Mouse (Mus musculus) ovary, adult 18-20 months (tissue): Measurements from ENCODE around the gene Kat6b.

Source experiments
- DNase-seq: peaks from one replicate; pipeline ENCODE4 v3.0.0; 2022; ENCODE audit warnings: low spot score, mixed read lengths

Kat6b gene

GRCm38 (mm10) chr14:21523234-21523633 is 42.0 kb downstream of the Kat6b start:
- no peak for DNase-seq

GRCm38 (mm10) chr14:21523851-21524441 is 42.7 kb downstream of the Kat6b start:
- DNase-seq, result no peak

- DNase-seq, result no peak
Measured at GRCm38 (mm10) chr14:21525674-21526073, 44.4 kb downstream of the Kat6b start.

- DNase-seq, result no peak
Measured at GRCm38 (mm10) chr14:21533566-21533965, 52.3 kb downstream of the Kat6b start.

GRCm38 (mm10) chr14:21534066-21534465 is 52.8 kb downstream of the Kat6b start:
- DNase-seq, result no peak

GRCm38 (mm10) chr14:21534542-21535272 is 53.5 kb downstream of the Kat6b start:
- DNase-seq, result no peak

- no peak for DNase-seq
Measured at GRCm38 (mm10) chr14:21536485-21537181, 55.4 kb downstream of the Kat6b start.

- DNase-seq, result no peak
Measured at GRCm38 (mm10) chr14:21537838-21538237, 56.6 kb downstream of the Kat6b start.

GRCm38 (mm10) chr14:21539731-21540130 is 58.5 kb downstream of the Kat6b start:
- no peak for DNase-seq

- no peak for DNase-seq
Measured at GRCm38 (mm10) chr14:21540361-21540760, 59.1 kb downstream of the Kat6b start.

GRCm38 (mm10) chr14:21545529-21545928 is 64.3 kb downstream of the Kat6b start:
- no peak for DNase-seq

- DNase-seq, result no peak
Measured at GRCm38 (mm10) chr14:21546351-21546750, 65.1 kb downstream of the Kat6b start.

GRCm38 (mm10) chr14:21547297-21547696 is 66.1 kb downstream of the Kat6b start:
- DNase-seq, result no peak

GRCm38 (mm10) chr14:21547965-21548364 is 66.7 kb downstream of the Kat6b start:
- DNase-seq, result no peak

- no peak for DNase-seq
Measured at GRCm38 (mm10) chr14:21548952-21549607, 67.8 kb downstream of the Kat6b start.

- no peak for DNase-seq
Measured at GRCm38 (mm10) chr14:21549608-21550115, 68.4 kb downstream of the Kat6b start.

- no peak for DNase-seq
Measured at GRCm38 (mm10) chr14:21550576-21550975, 69.3 kb downstream of the Kat6b start.

GRCm38 (mm10) chr14:21551655-21552054 is 70.4 kb downstream of the Kat6b start:
- DNase-seq, result no peak

- no peak for DNase-seq
Measured at GRCm38 (mm10) chr14:21552958-21553357, 71.7 kb downstream of the Kat6b start.

- DNase-seq, result no peak
Measured at GRCm38 (mm10) chr14:21554046-21554445, 72.8 kb downstream of the Kat6b start.

- DNase-seq, result no peak
Measured at GRCm38 (mm10) chr14:21558440-21559131, 77.4 kb downstream of the Kat6b start.

GRCm38 (mm10) chr14:21559447-21559846 is 78.2 kb downstream of the Kat6b start:
- DNase-seq, result no peak
